Mouse (Mus musculus): ENCODE measurements around the gene Pmepa1.

DNA sequence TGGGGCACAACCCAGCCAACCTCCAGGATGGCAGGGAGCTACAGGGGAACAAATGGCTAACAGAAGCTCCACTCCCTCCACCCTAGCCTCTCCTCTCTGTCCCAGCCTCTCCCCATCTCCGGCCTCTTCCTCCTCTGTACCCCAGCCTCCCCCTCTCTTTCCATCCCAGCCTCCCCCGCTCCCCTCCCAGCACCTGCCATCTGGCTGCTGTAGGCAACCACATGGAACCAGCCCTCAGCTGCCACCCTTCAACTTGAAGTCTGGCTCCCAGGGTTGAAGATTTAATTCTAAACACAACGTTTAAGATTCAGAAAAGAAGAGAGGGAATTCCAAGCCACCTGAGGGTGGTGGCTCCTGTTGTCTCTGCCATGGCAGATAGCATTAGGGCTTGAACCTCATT, 26.9 kb downstream of the Pmepa1 start:
- TF ChIP-seq NANOG (IDR thresholded peaks at IDR 0.05; ENCODE audit: borderline replicate concordance, low read length) (no peak), CTCF (conservative IDR thresholded peaks at IDR 0.05; ENCODE audit: low read length) (no peak)

All from E14TG2a.4 (cell line).